Mouse (Mus musculus) ES-Bruce4 (cell line): Measurements from ENCODE around the gene Donson. TPM values are rescaled to one million over a fixed set of nuclear protein-coding genes. Genes with fewer than 3 reads are reported as not detected.

Source experiments
- H3K27ac ChIP-seq: 2 replicates; pipeline ENCODE4 v1.5.1; 2012; ENCODE audit warnings: low read length, inconsistent platforms; ENCODE audit not compliant: insufficient read depth
- H3K27me3 ChIP-seq: 2 replicates; pipeline ENCODE4 v1.6.1; 2012; ENCODE audit warnings: mild to moderate bottlenecking, low read length, inconsistent platforms; ENCODE audit not compliant: control insufficient read depth, poor library complexity, insufficient read depth, severe bottlenecking
- H3K36me3 ChIP-seq: 2 replicates; pipeline ENCODE4 v1.6.1; 2012; ENCODE audit warnings: inconsistent platforms, mild to moderate bottlenecking, low read length, moderate library complexity; ENCODE audit not compliant: control insufficient read depth, poor library complexity, insufficient read depth, severe bottlenecking
- H3K4me1 ChIP-seq: one replicate; pipeline ENCODE4 v1.8.1; 2011; ENCODE audit warnings: low read length; ENCODE audit not compliant: control insufficient read depth, insufficient read depth
- H3K4me3 ChIP-seq: 2 replicates; pipeline ENCODE4 v1.5.1; 2011; ENCODE audit warnings: low read depth, mild to moderate bottlenecking, low read length
- H3K9ac ChIP-seq: 2 replicates; pipeline ENCODE4 v1.6.1; 2012; ENCODE audit warnings: low read depth, mild to moderate bottlenecking, inconsistent platforms; ENCODE audit not compliant: poor library complexity, severe bottlenecking
- H3K9me3 ChIP-seq: replicated peaks from 2 replicates; pipeline ENCODE4 v1.6.1; 2012; ENCODE audit warnings: mild to moderate bottlenecking, low read length, inconsistent platforms; ENCODE audit not compliant: control insufficient read depth, poor library complexity, insufficient read depth, severe bottlenecking
- CTCF ChIP-seq: IDR thresholded peaks from one replicate; pipeline ENCODE4 v1.8.1; 2011; ENCODE audit warnings: low read depth, low read length
- EP300 ChIP-seq: IDR thresholded peaks from 2 replicates; pipeline ENCODE4 v1.6.1; 2011; ENCODE audit warnings: low read depth, low read length; ENCODE audit not compliant: insufficient read depth
- POLR2A ChIP-seq: IDR thresholded peaks from one replicate; pipeline ENCODE4 v1.8.1; 2011; ENCODE audit warnings: low read length; ENCODE audit not compliant: insufficient read depth
- polyA plus RNA-seq: library from polyadenylated mRNA; stranded (reverse); fragments of >200 nt; gene quantifications from 2 replicates; pipeline ENCODE4 v1.2.4, GENCODE M21; 2011; ENCODE audit warnings: low read depth; ENCODE audit not compliant: missing spikeins, insufficient read depth, insufficient read length

The Donson gene
- polyA plus RNA-seq, 1 experiment = 46.4 TPM

DNA sequence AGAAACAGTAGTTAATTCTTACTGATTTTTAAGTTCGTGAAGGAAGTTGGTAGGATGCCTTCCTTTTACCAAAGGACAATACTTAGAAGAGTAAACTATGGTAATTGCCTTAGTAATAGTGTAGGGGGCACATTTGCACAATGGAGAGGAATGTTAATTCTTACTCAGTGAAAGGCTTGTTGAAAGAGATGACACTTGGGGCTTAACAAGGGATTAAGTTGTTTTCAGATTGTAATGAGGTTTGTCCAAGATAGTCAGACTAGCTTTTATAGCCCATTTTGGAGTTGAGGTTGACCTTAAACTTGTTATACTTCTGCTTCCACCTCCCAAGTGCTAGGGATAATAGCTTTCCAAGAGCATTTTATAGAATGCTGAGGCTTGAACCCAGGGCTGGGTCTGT is 27.2 kb downstream of the Donson start:
- no peak overlapping the region for H3K9ac ChIP-seq
- no peaks in the 10 kb centered on the region for H3K27me3 ChIP-seq
- no peak overlapping the region for H3K27ac ChIP-seq
- no peak for TF ChIP-seq CTCF
- TF ChIP-seq EP300 = no peak
- TF ChIP-seq POLR2A = no peak
- no peaks in the 10 kb centered on the region for H3K4me1 ChIP-seq
- no peaks in the 10 kb centered on the region for H3K9me3 ChIP-seq
- H3K4me3 ChIP-seq = no peak overlapping the region
- H3K36me3 ChIP-seq = peaks cover 94% of the 10 kb centered on the region

GRCm38 (mm10) chr16:91659798-91660197 is 28.8 kb downstream of the Donson start:
- Histone ChIP-seq H3K9ac (no peak overlapping the region), H3K36me3 (peaks cover 94% of the 10 kb centered on the region), H3K4me3 (peak overlapping the region; percentile 12; the same call in 1 of the 2 replicates), H3K9me3 (no peaks in the 10 kb centered on the region), H3K4me1 (no peaks in the 10 kb centered on the region), H3K27me3 (no peaks in the 10 kb centered on the region), H3K27ac (no peak overlapping the region)
- TF ChIP-seq CTCF = no peak
- TF ChIP-seq EP300 = no peak

DNA sequence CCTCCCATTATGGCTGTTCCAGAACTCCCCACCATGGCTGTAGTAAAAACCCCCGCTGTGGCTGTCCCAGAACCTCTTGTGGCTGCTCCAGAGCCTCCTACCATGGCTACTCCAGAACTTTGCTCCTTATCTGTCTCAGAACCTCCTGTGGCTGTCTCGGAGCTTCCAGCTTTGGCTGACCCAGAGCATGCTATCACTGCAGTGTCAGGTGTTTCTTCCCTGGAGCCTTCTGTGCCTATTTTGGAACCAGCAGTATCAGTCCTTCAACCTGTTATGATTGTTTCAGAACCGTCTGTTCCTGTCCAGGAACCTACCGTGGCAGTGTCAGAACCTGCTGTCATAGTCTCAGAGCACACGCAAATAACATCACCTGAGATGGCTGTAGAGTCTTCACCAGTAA is 30.1 kb downstream of the Donson start:
- Histone ChIP-seq H3K36me3 (peaks cover 93% of the 10 kb centered on the region), H3K9me3 (no peaks in the 10 kb centered on the region), H3K27me3 (no peaks in the 10 kb centered on the region), H3K27ac (no peak overlapping the region), H3K9ac (no peak overlapping the region), H3K4me1 (no peaks in the 10 kb centered on the region), H3K4me3 (no peak overlapping the region)
- TF ChIP-seq CTCF = no peak
- TF ChIP-seq POLR2A = no peak
- TF ChIP-seq EP300 = no peak

GRCm38 (mm10) chr16:91657285-91657684 is 31.3 kb downstream of the Donson start:
- no peaks in the 10 kb centered on the region for H3K4me1 ChIP-seq
- no peak overlapping the region for H3K9ac ChIP-seq
- H3K27ac ChIP-seq = no peak overlapping the region
- no peak overlapping the region for H3K4me3 ChIP-seq
- TF ChIP-seq EP300 = no peak
- no peak for TF ChIP-seq POLR2A
- no peak for TF ChIP-seq CTCF
- no peaks in the 10 kb centered on the region for H3K9me3 ChIP-seq
- H3K36me3 ChIP-seq = peaks cover 85% of the 10 kb centered on the region
- no peaks in the 10 kb centered on the region for H3K27me3 ChIP-seq

- no peak overlapping the region for H3K4me3 ChIP-seq
- H3K27ac ChIP-seq = no peak overlapping the region
- no peaks in the 10 kb centered on the region for H3K4me1 ChIP-seq
- H3K27me3 ChIP-seq = no peaks in the 10 kb centered on the region
- TF ChIP-seq CTCF (no peak), EP300 (no peak), POLR2A (no peak)
- peaks cover 75% of the 10 kb centered on the region for H3K36me3 ChIP-seq
- no peaks in the 10 kb centered on the region for H3K9me3 ChIP-seq
- no peak overlapping the region for H3K9ac ChIP-seq
Measured at GRCm38 (mm10) chr16:91655285-91655684, 33.3 kb downstream of the Donson start.

DNA sequence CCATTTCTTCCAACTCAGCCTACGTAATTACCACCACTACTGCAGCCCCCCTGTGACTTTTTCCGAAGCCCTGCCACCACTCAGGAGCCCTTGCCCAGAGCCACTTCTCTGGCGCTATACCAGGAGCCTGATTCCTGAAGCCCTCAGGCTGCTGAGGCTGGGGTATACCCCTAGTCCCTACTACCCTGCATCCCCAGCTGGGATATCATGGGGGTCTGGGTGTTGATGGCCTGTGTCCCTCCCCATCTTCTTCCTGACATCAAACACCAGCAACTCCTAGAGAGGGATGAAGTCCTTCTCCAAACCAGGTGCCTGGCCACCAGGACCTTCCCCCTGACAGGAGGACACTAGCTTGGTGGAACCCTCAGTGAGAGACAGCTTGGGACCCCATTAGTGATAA is 36.4 kb downstream of the Donson start:
- TF ChIP-seq CTCF (no peak), EP300 (no peak), POLR2A (no peak)
- Histone ChIP-seq H3K9me3 (no peaks in the 10 kb centered on the region), H3K36me3 (peaks cover 45% of the 10 kb centered on the region), H3K4me1 (no peaks in the 10 kb centered on the region), H3K9ac (no peak overlapping the region), H3K27me3 (no peaks in the 10 kb centered on the region), H3K27ac (no peak overlapping the region), H3K4me3 (no peak overlapping the region)
